Mouse (Mus musculus): ENCODE measurements around the gene Bak1. TPM values are rescaled to one million over a fixed set of nuclear protein-coding genes. Genes with fewer than 3 reads are reported as not detected.
A peak's percentile ranks its signal among the peaks of the same experiment; 100 is the strongest.

Gene Bak1
- total RNA-seq, 2 experiments from 2014 or later = 29.3 to 33.2 TPM

GRCm38 (mm10) chr17:27023342-27023741 is 5.5 kb downstream of the Bak1 start:
- DNase-seq (ENCODE audit: low spot score in 2 of 2) = no peak

GRCm38 (mm10) chr17:27021736-27022135 is 7.1 kb downstream of the Bak1 start:
- DNase-seq (ENCODE audit: low spot score in 2 of 2) = no peak

- DNase-seq (ENCODE audit: low spot score in 2 of 2) = no peak
Observed at GRCm38 (mm10) chr17:27021076-27021475, 7.7 kb downstream of the Bak1 start.

GRCm38 (mm10) chr17:27018555-27019196 is 10.1 kb downstream of the Bak1 start:
- peak; percentile 50 to 58 for DNase-seq (ENCODE audit: low spot score in 2 of 2)

- peak; percentile 84 to 89 for DNase-seq (ENCODE audit: low spot score in 2 of 2)
Observed at GRCm38 (mm10) chr17:27017564-27018499, 11.0 kb downstream of the Bak1 start.

GRCm38 (mm10) chr17:27012909-27013308 is 15.9 kb downstream of the Bak1 start:
- no peak for DNase-seq (ENCODE audit: low spot score in 2 of 2)

GRCm38 (mm10) chr17:27011998-27012672 is 16.7 kb downstream of the Bak1 start:
- DNase-seq (ENCODE audit: low spot score in 2 of 2) = no peak

- DNase-seq (ENCODE audit: low spot score in 2 of 2) = no peak
Observed at GRCm38 (mm10) chr17:27011167-27011566, 17.6 kb downstream of the Bak1 start.

- no peak for DNase-seq (ENCODE audit: low spot score in 2 of 2)
Observed at GRCm38 (mm10) chr17:27008277-27008676, 20.5 kb downstream of the Bak1 start.

- DNase-seq (ENCODE audit: low spot score in 2 of 2) = no peak
Observed at GRCm38 (mm10) chr17:27005644-27006043, 23.2 kb downstream of the Bak1 start.

- DNase-seq (ENCODE audit: low spot score in 2 of 2) = no peak
Observed at GRCm38 (mm10) chr17:27004903-27005485, 23.8 kb downstream of the Bak1 start.

GRCm38 (mm10) chr17:27004431-27004830 is 24.4 kb downstream of the Bak1 start:
- peak; percentile 52 to 60 for DNase-seq (ENCODE audit: low spot score in 2 of 2)

GRCm38 (mm10) chr17:27001889-27002288 is 26.9 kb downstream of the Bak1 start:
- DNase-seq (ENCODE audit: low spot score in 2 of 2) = no peak

- DNase-seq (ENCODE audit: low spot score in 2 of 2) = no peak
Observed at GRCm38 (mm10) chr17:27001151-27001550, 27.7 kb downstream of the Bak1 start.

- DNase-seq (ENCODE audit: low spot score in 2 of 2) = no peak
Observed at GRCm38 (mm10) chr17:26999996-27000395, 28.8 kb downstream of the Bak1 start.

- DNase-seq (ENCODE audit: low spot score in 2 of 2) = no peak
Observed at GRCm38 (mm10) chr17:26998283-26998682, 30.5 kb downstream of the Bak1 start.

GRCm38 (mm10) chr17:26997661-26998060 is 31.1 kb downstream of the Bak1 start:
- no peak for DNase-seq (ENCODE audit: low spot score in 2 of 2)

GRCm38 (mm10) chr17:26995562-26995961 is 33.2 kb downstream of the Bak1 start:
- DNase-seq (ENCODE audit: low spot score in 2 of 2) = no peak

- DNase-seq (ENCODE audit: low spot score in 2 of 2) = no peak
Observed at GRCm38 (mm10) chr17:26995006-26995405, 33.8 kb downstream of the Bak1 start.

GRCm38 (mm10) chr17:26994410-26994809 is 34.4 kb downstream of the Bak1 start:
- DNase-seq (ENCODE audit: low spot score in 2 of 2) = peak in 1 of 2 experiments; percentile 32

GRCm38 (mm10) chr17:26990521-26990920 is 38.3 kb downstream of the Bak1 start:
- DNase-seq (ENCODE audit: low spot score in 2 of 2) = no peak
